Mouse (Mus musculus): ENCODE results near the gene Zfp558. TPM values are rescaled to one million over a fixed set of nuclear protein-coding genes. Genes with fewer than 3 reads are reported as not detected.

The Zfp558 gene
- polyA plus RNA-seq, 1 experiment from 2014 or later: 0.51 TPM

Small RNA genes within 50 kb of the gene (microRNA-seq; reads per million reads assigned to microRNA genes)
- not detected for gene Gm22854

Other genes starting within 250 kb of the Zfp558 start
- 36.3 and 41.3 TPM in 2 replicates for gene Chordc1, start 186.1 kb downstream of the Zfp558 start, polyA plus RNA-seq (2015; fragmentation: Nextera tagmentation; extraction: Ambion mirVana)
- 0.51 and 0.54 TPM in 2 replicates for gene Naalad2, start 75.3 kb downstream of the Zfp558 start, polyA plus RNA-seq (2015; fragmentation: Nextera tagmentation; extraction: Ambion mirVana)
- gene Ubtfl1, start 73.8 kb downstream of the Zfp558 start, polyA plus RNA-seq (2015; fragmentation: Nextera tagmentation; extraction: Ambion mirVana): not detected in 2 replicates
- not detected in 2 replicates for gene Mbd3l2, start 47.6 kb downstream of the Zfp558 start, polyA plus RNA-seq (2015; fragmentation: Nextera tagmentation; extraction: Ambion mirVana)
- gene Mbd3l1, start 91 bp upstream of the Zfp558 start, polyA plus RNA-seq (2015; fragmentation: Nextera tagmentation; extraction: Ambion mirVana): not detected in 2 replicates
- gene Muc16, start 196.3 kb upstream of the Zfp558 start, polyA plus RNA-seq (2015; fragmentation: Nextera tagmentation; extraction: Ambion mirVana): 0.08 and 0.14 TPM in 2 replicates